Mouse (Mus musculus) CH12.LX (cell line): ENCODE data around the gene Itga4.

Source experiments
- CTCF ChIP-seq, 2 experiments: IDR thresholded peaks in 1 of 2; conservative IDR thresholded peaks in 1 of 2; 2 replicates each; pipeline ENCODE4 v1.5.1; 2011 to 2012; ENCODE audit warnings: low read depth in 2 of 2, low read length in 2 of 2, improper control_type of control experiment in 1 of 2, inconsistent platforms in 1 of 2, mild to moderate bottlenecking in 1 of 2, moderate library complexity in 1 of 2
- ELF1 ChIP-seq: IDR thresholded peaks from 2 replicates; pipeline ENCODE4 v1.6.1; 2014; ENCODE audit warnings: low read depth, mild to moderate bottlenecking, inconsistent platforms, low read length, improper control_type of control experiment
- EP300 ChIP-seq: IDR thresholded peaks from 2 replicates; pipeline ENCODE4 v1.6.1; 2011; ENCODE audit warnings: low read length, improper control_type of control experiment
- HCFC1 ChIP-seq: IDR thresholded peaks from 2 replicates; pipeline ENCODE4 v1.6.1; 2012; ENCODE audit warnings: low read depth, mild to moderate bottlenecking, inconsistent platforms, low read length, improper control_type of control experiment
- KAT2A ChIP-seq: IDR thresholded peaks from 2 replicates; pipeline ENCODE4 v1.6.1; 2012; ENCODE audit warnings: low read length, improper control_type of control experiment, inconsistent platforms; ENCODE audit not compliant: insufficient replicate concordance
- NRF1 ChIP-seq: IDR thresholded peaks from 2 replicates; pipeline ENCODE4 v1.6.1; 2014; ENCODE audit warnings: low read depth, mild to moderate bottlenecking, inconsistent platforms, low read length, improper control_type of control experiment, moderate library complexity
- POLR2AphosphoS2 ChIP-seq: IDR thresholded peaks from 2 replicates; pipeline ENCODE4 v1.6.1; 2011; ENCODE audit warnings: low read depth, low read length, improper control_type of control experiment
- SMC3 ChIP-seq: IDR thresholded peaks from 2 replicates; pipeline ENCODE4 v1.6.1; 2011; ENCODE audit warnings: low read depth, low read length, improper control_type of control experiment
- USF1 ChIP-seq: IDR thresholded peaks from 2 replicates; pipeline ENCODE4 v1.6.1; 2014; ENCODE audit warnings: low read depth, mild to moderate bottlenecking, inconsistent platforms, low read length, improper control_type of control experiment

- TF ChIP-seq EP300 (0 out of 2 replicates have a peak, but pooled peaks have one; percentile 17), POLR2AphosphoS2 (no peak), ELF1 (0 out of 2 replicates have a peak, but pooled peaks have one; percentile 6), CTCF (conservative IDR thresholded peaks at IDR 0.05 in 1 of 2, IDR thresholded peaks at IDR 0.05 in 1 of 2; ENCODE audit: low read depth in 2 of 2, low read length in 2 of 2) (peak; percentile 76 to 78), HCFC1 (no peak), USF1 (no peak), SMC3 (peak; percentile 89), NRF1 (no peak), KAT2A (no peak)
These were observed 10.4 kb downstream of the Itga4 start for GRCm38 (mm10) chr2:79265665-79266064.
